Mouse (Mus musculus) adrenal gland, postnatal 14 days (tissue): ENCODE data around the gene Vmn2r63. TPM values are rescaled to one million over a fixed set of nuclear protein-coding genes. Genes with fewer than 3 reads are reported as not detected.
"Not testable (repeated sequence)": the region's sequence is repeated elsewhere in the genome, so short reads cannot be mapped to it uniquely, and the experiment has no call there.

Experiments
- DNase-seq: peaks from one replicate; pipeline ENCODE4 v3.0.0; 2021; ENCODE audit warnings: mixed read lengths
- long read RNA-seq, 2 experiments: library from polyadenylated mRNA; stranded (forward); transcript quantifications; one replicate each; pipeline ENCODE4 v2.0.0; 2021
- microRNA-seq, 2 experiments: library from miRNA; unstranded; fragments of <30 nt; microRNA quantifications; one replicate each; pipeline ENCODE4 v1.2.0; 2021
- total RNA-seq: library from RNA; stranded (reverse); gene quantifications from 2 replicates; pipeline ENCODE4 v1.2.3, GENCODE M21; 2021

The Vmn2r63 gene
- total RNA-seq = not detected in 2 replicates
- long read RNA-seq, experiment 1 = 0 reads
- long read RNA-seq, experiment 2 = 0 reads

DNA sequence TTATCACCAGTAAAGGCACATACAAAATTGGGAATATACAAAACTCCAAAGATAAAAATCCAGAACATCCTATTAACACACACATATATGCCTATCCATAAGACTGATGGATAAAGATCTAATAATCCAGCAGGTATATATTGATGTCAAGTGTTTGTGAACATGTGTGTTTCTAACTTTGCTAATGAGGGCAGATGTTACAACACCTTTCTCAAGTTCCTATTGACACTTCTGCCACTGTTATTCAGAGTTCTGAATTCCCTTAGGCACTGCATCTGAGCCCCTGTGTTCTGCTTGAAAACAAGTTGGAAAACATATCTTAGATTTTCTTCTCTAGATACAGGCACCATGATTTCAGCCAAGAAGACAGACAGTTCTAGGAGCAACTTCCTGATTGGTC is at the start of gene Vmn2r63:
Vmn2r63 (minus strand) TSS at position 101 of the 400 bp plus-strand sequence.
- DNase-seq = not testable (repeated sequence)

DNA sequence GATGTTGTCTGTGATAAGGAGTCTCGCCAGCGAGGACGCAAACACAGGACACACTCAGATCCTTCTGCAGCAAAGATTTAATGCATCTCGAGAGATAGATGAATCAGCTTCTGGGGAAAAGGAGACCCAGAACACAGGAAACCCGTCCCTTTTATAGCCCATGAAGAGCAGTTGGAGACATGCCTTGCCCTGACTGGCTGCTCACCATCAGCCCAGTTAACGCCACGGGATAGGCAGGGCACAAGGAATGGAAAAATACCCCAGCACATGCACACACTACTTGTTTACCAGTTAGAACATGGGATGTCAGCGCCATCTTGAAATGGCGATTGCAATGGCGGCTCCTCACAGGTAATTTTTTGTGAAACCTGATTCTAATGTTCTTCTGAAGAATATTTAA is 47.1 kb upstream of the Vmn2r63 start:
- no peak for DNase-seq

DNA sequence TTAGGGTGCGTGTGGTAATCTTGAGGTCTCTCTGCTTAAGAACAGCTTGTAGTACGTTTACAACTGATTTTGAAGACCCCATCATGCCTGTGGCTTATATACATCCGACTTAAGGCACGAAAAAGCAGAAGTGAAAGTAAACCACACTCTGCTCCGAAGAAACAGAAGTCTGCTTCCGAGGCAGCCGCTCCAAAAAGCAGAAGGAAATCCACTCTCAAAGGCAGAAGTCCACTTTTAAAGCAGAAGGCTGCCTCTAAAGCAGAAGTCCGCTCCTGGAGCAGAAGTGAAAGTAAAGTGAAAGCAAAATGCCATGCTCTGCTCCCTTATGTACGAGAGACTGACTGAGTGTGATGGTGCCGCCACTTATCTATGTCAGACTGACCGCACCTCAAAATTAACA is 46.5 kb upstream of the Vmn2r63 start:
- DNase-seq = no peak

DNA sequence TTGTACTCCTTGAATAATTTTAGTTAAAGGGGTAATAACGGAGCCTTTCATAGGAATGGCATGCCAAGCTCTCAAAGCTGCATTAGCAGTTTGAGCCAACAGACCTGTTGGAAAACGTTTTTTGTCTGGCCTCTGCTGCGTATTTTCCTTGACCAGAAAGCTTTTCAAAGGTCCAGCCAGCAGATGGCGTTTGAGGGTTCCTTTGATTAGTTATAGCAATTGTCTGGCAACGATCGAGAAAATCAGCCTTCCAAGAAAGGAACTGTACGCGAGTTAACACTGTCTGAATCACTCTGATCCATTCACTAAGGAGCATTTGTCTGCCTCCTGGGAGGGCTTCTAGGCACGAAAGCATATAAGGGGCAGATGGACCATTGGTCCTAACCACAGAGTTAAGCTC is 31.6 kb upstream of the Vmn2r63 start:
- no peak for DNase-seq

DNA sequence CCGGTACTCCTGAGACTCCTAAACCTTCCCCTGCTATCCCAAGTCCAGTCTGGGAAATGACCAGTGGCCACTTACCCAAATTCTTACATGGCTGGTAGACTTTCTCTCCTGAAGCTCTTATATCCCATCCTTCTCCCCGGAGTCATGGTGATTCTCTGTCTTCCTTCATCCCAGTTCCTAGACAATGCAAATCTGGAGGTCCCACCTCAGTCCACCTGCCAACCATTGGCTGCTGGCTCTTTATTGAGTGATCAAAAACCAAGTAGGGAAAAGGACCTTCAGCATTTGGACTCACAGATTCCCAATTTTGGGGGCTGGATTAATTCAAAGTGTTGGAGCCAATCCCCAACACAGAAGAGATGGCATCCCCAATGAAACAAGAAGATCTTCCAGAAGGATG is 35.6 kb downstream of the Vmn2r63 start:
- not testable (repeated sequence) for DNase-seq

DNA sequence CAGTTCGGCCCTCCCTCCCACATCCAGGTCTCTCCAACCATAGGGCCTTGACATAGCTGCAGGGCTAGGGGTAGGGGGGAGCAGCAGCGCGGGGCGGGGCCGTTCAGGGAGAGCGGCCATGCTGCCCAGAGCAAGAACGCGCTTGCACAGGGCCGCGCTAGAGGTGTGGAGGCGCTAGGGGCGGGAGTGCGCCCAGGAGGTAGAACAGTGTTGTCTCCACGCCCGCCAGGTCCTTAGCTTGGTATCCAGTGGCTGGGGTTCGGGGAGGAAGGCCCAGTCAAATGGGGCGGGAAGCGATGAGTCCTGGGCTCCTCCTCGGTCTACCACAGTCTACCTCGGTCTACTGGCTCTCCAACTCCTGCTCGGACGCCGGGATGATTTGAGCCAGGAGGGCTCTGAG is 55.5 kb downstream of the Vmn2r63 start:
- no peak for DNase-seq

DNA sequence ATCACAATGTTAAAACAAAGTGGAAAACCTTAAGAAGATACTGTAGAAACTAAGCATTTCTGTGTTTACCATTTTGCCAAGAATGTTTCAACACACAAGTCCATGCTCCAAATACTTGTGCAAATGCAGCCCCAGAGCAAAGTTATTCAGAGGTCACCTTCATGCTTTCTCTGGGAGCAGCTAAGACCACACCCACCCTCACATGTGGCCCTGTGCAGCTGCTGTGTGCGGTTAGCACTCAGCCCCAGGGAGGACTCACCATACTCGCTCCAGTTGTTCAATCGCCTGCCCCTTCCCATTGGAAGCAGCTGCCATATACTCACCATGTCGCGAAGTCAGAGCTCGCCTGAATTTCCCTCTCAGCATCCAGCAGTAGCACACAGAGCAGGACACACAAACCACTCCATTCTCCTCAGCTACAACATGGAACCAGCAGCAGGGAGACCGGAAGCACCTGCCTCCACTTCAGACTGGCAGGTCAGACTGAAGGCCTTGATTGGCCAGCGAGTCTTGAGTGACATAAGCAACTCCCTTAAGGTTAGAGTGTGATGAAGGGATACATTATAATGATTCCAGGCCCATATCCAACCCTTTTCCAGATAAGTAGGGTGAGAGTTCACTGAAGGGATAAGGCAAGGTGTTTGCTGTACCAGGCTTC is 66.7 kb downstream of the Vmn2r63 start, which contains the start of gene Gm2381:
Gm2381 (minus strand) TSS at position 434 of the 658 bp plus-strand sequence.
- DNase-seq = not testable (repeated sequence)

Small RNAs within 50 kb of the gene (microRNA-seq; reads per million reads assigned to microRNA genes)
- 0 reads per million in 2 experiments for gene Gm23256

Other genes with a start within 250 kb of the Vmn2r63 start
- gene Zfp975, start 241.1 kb downstream of the Vmn2r63 start, total RNA-seq = 4.6 and 5.3 TPM in 2 replicates
- gene Gm17067, start 206.8 kb downstream of the Vmn2r63 start, total RNA-seq = 0.11 and 0.52 TPM in 2 replicates
- not detected in 2 replicates for gene Vmn2r62, start 140.3 kb downstream of the Vmn2r63 start, total RNA-seq
- gene Gm2381, start 66.6 kb downstream of the Vmn2r63 start, total RNA-seq = 0.07 and 0.11 TPM in 2 replicates
- gene Gm9268, start 84.9 kb upstream of the Vmn2r63 start, total RNA-seq = not detected in 2 replicates
- gene Zfp936, start 180.4 kb upstream of the Vmn2r63 start, total RNA-seq = not detected in 2 replicates